Mouse (Mus musculus) hindbrain, embryonic 13.5 days (tissue): Measurements from ENCODE around the gene C1qtnf9. TPM values are rescaled to one million over a fixed set of nuclear protein-coding genes. Genes with fewer than 3 reads are reported as not detected.

Experiments used
- ATAC-seq: fragments of 200-750 bp; cut with Nextera tagmentation; 2 replicates; pipeline ENCODE4 v1.8.0; 2017; ENCODE audit warnings: moderate TSS enrichment; ENCODE audit not compliant: low FRiP score
- H3K27ac ChIP-seq: fragments of 300-500 bp; sonication (generic); 2 replicates; pipeline ENCODE4 v1.5.1; 2015; ENCODE audit warnings: inconsistent platforms, mild to moderate bottlenecking, moderate library complexity
- H3K27me3 ChIP-seq: fragments of 300-500 bp; sonication (generic); 2 replicates; pipeline ENCODE4 v1.6.1; 2015; ENCODE audit warnings: mild to moderate bottlenecking, inconsistent platforms
- H3K36me3 ChIP-seq: fragments of 300-500 bp; sonication (generic); 2 replicates; pipeline ENCODE4 v1.6.1; 2015; ENCODE audit warnings: mild to moderate bottlenecking, inconsistent platforms
- H3K4me1 ChIP-seq: fragments of 300-500 bp; sonication (generic); replicated peaks from 2 replicates; pipeline ENCODE4 v1.6.1; 2015; ENCODE audit warnings: inconsistent platforms
- H3K4me2 ChIP-seq: fragments of 300-500 bp; sonication (generic); 2 replicates; pipeline ENCODE4 v1.6.1; 2015; ENCODE audit warnings: inconsistent platforms, mild to moderate bottlenecking, moderate library complexity
- H3K4me3 ChIP-seq: fragments of 300-500 bp; sonication (generic); 2 replicates; pipeline ENCODE4 v1.5.1; 2015; ENCODE audit warnings: mild to moderate bottlenecking, inconsistent platforms
- H3K9ac ChIP-seq: fragments of 300-500 bp; sonication (generic); 2 replicates; pipeline ENCODE4 v1.6.1; 2015; ENCODE audit warnings: mild to moderate bottlenecking, inconsistent platforms
- H3K9me3 ChIP-seq: fragments of 300-500 bp; sonication (generic); 2 replicates; pipeline ENCODE4 v1.6.1; 2016; ENCODE audit warnings: inconsistent platforms
- WGBS: fragments of 180-500 bp; shearing (Covaris S2); methylation state at CpG from one replicate; pipeline ENCODE4 v1.1.7; 2015; 5-methylcytosine and 5-hydroxymethylcytosine counted together
- polyA plus RNA-seq: library from polyadenylated mRNA; unstranded; fragments of >200 nt; fragmentation: Nextera tagmentation; extraction: Ambion mirVana; gene quantifications from 2 replicates; pipeline ENCODE4 v1.2.1, GENCODE M21; 2015

C1qtnf9 gene
- polyA plus RNA-seq, 1 experiment from 2014 or later: 0.12 TPM

GRCm38 (mm10) chr14:60738434-60738938 is 29.4 kb upstream of the C1qtnf9 start:
- no peak for ATAC-seq
- Histone ChIP-seq H3K9ac (no peak overlapping the region), H3K4me2 (no peak overlapping the region), H3K36me3 (no peaks in the 10 kb centered on the region), H3K4me1 (peaks cover 80% of the 10 kb centered on the region), H3K9me3 (no peaks in the 10 kb centered on the region), H3K4me3 (no peak overlapping the region), H3K27ac (peak overlapping the region; percentile 25; the same call in 1 of the 2 replicates), H3K27me3 (no peaks in the 10 kb centered on the region)
- 66% methylated on average over 10 of the region's 10 CpGs for WGBS

DNA sequence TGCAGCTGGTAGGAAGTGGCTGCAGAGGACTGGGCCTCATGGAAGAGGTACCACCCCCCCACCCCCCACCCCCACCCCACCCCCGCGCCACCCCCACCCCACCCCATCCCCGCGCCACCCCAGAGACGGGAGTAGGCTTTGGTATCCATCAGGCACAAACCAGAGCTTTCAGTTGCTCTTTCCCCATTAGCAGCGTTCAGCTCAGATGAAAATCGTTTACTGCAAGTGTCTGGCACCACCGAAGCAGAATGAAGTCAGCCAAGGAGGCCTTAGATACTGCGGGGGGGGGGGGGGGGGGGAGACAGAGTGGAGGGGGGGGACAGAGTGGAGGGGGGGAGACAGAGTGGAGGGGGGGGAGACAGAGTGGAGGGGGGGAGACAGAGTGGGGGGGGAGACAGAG is 28.8 kb upstream of the C1qtnf9 start:
- 29% methylated on average over 7 of the region's 9 CpGs for WGBS
- H3K9me3 ChIP-seq: no peaks in the 10 kb centered on the region
- H3K27me3 ChIP-seq: no peaks in the 10 kb centered on the region
- H3K4me1 ChIP-seq: peaks cover 77% of the 10 kb centered on the region
- no peak for ATAC-seq
- H3K4me3 ChIP-seq: no peak overlapping the region
- H3K36me3 ChIP-seq: no peaks in the 10 kb centered on the region
- H3K4me2 ChIP-seq: no peak overlapping the region
- no peak overlapping the region for H3K9ac ChIP-seq
- peak overlapping the region; percentile 64; the same call in 1 of the 2 replicates for H3K27ac ChIP-seq

- Histone ChIP-seq H3K4me3 (no peak overlapping the region), H3K27me3 (no peaks in the 10 kb centered on the region), H3K27ac (peak overlapping the region; percentile 64), H3K9me3 (no peaks in the 10 kb centered on the region), H3K4me2 (no peak overlapping the region), H3K36me3 (no peaks in the 10 kb centered on the region), H3K4me1 (peaks cover 76% of the 10 kb centered on the region), H3K9ac (no peak overlapping the region)
- 77% methylated on average over 12 of the region's 12 CpGs for WGBS
- ATAC-seq: no peak
These were observed 28.3 kb upstream of the C1qtnf9 start for GRCm38 (mm10) chr14:60739616-60740015.

DNA sequence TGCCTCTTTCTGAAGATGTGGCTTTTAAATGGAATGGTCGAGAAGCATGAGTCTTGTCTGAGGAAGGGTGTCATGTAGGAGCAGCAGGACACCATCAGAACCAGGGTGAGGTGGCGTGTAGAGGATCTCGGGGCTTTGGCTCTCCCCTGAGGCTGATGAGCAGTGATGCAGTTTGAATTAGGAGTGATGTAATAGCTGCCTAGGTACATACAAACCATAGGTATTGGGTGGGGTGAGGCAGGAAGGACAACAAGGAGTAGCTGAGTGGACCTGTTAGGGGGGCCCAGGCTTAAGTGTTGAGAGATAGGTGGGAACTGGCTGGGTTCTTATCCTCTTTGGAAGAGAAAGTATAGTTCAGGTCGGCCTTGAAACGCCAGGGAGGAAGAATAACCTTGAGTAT is 27.4 kb upstream of the C1qtnf9 start:
- ATAC-seq: no peak
- H3K27ac ChIP-seq: peak overlapping the region; percentile 66; the same call in 1 of the 2 replicates
- peaks cover 67% of the 10 kb centered on the region for H3K4me1 ChIP-seq
- H3K36me3 ChIP-seq: 0 out of 2 replicates have a peak, but pooled peaks cover under 1% of the 10 kb centered on the region
- H3K4me2 ChIP-seq: no peak overlapping the region
- H3K4me3 ChIP-seq: no peak overlapping the region
- H3K9me3 ChIP-seq: no peaks in the 10 kb centered on the region
- 86% methylated on average over 5 of the region's 5 CpGs for WGBS
- no peak overlapping the region for H3K9ac ChIP-seq
- H3K27me3 ChIP-seq: no peaks in the 10 kb centered on the region

- no peak for ATAC-seq
- no peaks in the 10 kb centered on the region for H3K9me3 ChIP-seq
- no peak overlapping the region for H3K9ac ChIP-seq
- no peaks in the 10 kb centered on the region for H3K27me3 ChIP-seq
- H3K4me3 ChIP-seq: no peak overlapping the region
- peaks cover 6% of the 10 kb centered on the region for H3K36me3 ChIP-seq
- H3K4me2 ChIP-seq: no peak overlapping the region
- WGBS: 69% methylated on average over 8 of the region's 8 CpGs
- H3K27ac ChIP-seq: peak overlapping the region; percentile 66
- peaks cover 62% of the 10 kb centered on the region for H3K4me1 ChIP-seq
These were observed 26.9 kb upstream of the C1qtnf9 start for GRCm38 (mm10) chr14:60741033-60741432.

DNA sequence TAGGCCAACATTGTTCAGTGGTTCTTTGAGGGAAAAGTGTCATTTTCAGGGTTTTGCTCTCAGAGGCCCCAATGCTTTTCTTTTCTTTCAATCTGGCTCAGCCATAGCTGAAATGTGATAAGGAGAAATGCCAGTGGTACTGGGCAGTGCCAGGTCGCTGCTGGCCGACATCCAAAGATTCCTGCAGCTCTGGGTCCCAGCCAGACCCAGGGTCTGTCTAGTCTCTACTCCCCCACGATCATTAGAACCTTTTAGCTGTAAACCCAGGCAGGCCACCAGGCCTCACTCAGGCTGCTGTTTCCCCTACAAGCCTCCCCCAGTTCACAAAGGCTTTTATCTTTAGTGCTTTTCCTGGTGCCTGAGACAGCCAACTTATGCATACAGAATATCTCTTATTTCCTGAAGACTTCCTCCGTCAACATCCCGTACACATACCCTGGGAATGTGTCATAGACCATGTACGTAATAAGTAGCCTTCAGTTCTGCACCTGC is 26.4 kb upstream of the C1qtnf9 start:
- H3K9ac ChIP-seq: no peak overlapping the region
- H3K27ac ChIP-seq: peak overlapping the region; percentile 66
- peaks cover 57% of the 10 kb centered on the region for H3K4me1 ChIP-seq
- no peak overlapping the region for H3K4me3 ChIP-seq
- peaks cover 10% of the 10 kb centered on the region for H3K36me3 ChIP-seq
- no peaks in the 10 kb centered on the region for H3K27me3 ChIP-seq
- H3K4me2 ChIP-seq: no peak overlapping the region
- WGBS: 78% methylated on average over 6 of the region's 6 CpGs
- ATAC-seq: no peak
- no peaks in the 10 kb centered on the region for H3K9me3 ChIP-seq

- ATAC-seq: no peak
- H3K36me3 ChIP-seq: peaks cover 25% of the 10 kb centered on the region
- H3K4me3 ChIP-seq: no peak overlapping the region
- H3K4me1 ChIP-seq: peaks cover 41% of the 10 kb centered on the region
- H3K4me2 ChIP-seq: no peak overlapping the region
- no peaks in the 10 kb centered on the region for H3K9me3 ChIP-seq
- H3K27ac ChIP-seq: no peak overlapping the region
- H3K27me3 ChIP-seq: no peaks in the 10 kb centered on the region
- no peak overlapping the region for H3K9ac ChIP-seq
- WGBS: 77% methylated on average over 9 of the region's 9 CpGs
These were observed 24.3 kb upstream of the C1qtnf9 start for GRCm38 (mm10) chr14:60743681-60744080.

DNA sequence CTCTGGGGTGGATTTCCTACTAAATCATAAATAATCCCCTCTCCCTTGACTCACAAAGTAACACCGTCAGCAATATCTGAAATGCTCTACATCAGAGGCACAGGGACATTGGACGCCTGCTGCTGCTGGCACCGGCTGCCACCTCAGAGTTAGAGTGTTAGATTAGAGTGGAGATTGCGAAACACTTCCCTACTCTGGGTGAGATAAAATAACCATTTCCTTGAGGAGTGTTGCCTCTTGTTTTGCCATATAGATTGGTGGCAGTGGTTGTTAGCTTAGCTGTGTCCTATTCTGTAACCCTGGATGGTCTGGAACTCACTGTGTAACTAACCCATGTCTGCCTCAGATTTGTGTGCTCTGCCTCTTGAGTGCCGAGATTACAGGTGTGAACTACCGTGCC is 22.7 kb upstream of the C1qtnf9 start:
- no peak for ATAC-seq
- H3K9ac ChIP-seq: no peak overlapping the region
- H3K4me1 ChIP-seq: peaks cover 33% of the 10 kb centered on the region
- H3K27ac ChIP-seq: no peak overlapping the region
- no peaks in the 10 kb centered on the region for H3K9me3 ChIP-seq
- 88% methylated on average over 6 of the region's 6 CpGs for WGBS
- H3K4me3 ChIP-seq: no peak overlapping the region
- H3K36me3 ChIP-seq: peaks cover 33% of the 10 kb centered on the region
- H3K4me2 ChIP-seq: no peak overlapping the region
- H3K27me3 ChIP-seq: no peaks in the 10 kb centered on the region

DNA sequence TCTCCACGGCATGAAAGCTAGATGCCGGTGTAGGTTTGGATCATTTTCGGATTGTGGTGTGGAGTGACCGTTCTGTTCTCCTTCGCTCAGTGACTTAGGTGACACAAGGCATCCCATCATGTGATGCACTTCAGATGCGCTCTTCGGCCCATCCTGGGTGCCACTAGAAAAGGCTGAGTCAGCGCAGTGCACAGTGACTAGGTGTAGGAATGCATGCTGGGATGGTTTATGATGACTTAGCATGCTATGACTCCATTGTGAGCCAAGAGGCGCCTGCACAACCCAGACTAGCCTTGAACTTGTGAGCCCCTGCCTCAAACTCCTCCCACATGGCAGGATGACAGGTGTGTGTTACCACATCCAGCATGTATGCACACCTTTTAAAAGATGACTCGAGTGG is 21.8 kb upstream of the C1qtnf9 start:
- Histone ChIP-seq H3K4me3 (no peak overlapping the region), H3K4me1 (peaks cover 24% of the 10 kb centered on the region), H3K4me2 (no peak overlapping the region), H3K27ac (no peak overlapping the region), H3K9me3 (no peaks in the 10 kb centered on the region), H3K9ac (no peak overlapping the region), H3K27me3 (no peaks in the 10 kb centered on the region), H3K36me3 (peaks cover 41% of the 10 kb centered on the region)
- WGBS: 97% methylated on average over 10 of the region's 10 CpGs
- no peak for ATAC-seq

- WGBS: 92% methylated on average over 21 of the region's 21 CpGs
- no peak overlapping the region for H3K4me3 ChIP-seq
- H3K27ac ChIP-seq: no peak overlapping the region
- H3K9ac ChIP-seq: no peak overlapping the region
- H3K36me3 ChIP-seq: peaks cover 48% of the 10 kb centered on the region
- no peaks in the 10 kb centered on the region for H3K27me3 ChIP-seq
- H3K9me3 ChIP-seq: no peaks in the 10 kb centered on the region
- H3K4me1 ChIP-seq: peaks cover 12% of the 10 kb centered on the region; the same call in 1 of the 2 replicates
- no peak overlapping the region for H3K4me2 ChIP-seq
- ATAC-seq: no peak
These were observed 20.6 kb upstream of the C1qtnf9 start for GRCm38 (mm10) chr14:60747154-60747870.

DNA sequence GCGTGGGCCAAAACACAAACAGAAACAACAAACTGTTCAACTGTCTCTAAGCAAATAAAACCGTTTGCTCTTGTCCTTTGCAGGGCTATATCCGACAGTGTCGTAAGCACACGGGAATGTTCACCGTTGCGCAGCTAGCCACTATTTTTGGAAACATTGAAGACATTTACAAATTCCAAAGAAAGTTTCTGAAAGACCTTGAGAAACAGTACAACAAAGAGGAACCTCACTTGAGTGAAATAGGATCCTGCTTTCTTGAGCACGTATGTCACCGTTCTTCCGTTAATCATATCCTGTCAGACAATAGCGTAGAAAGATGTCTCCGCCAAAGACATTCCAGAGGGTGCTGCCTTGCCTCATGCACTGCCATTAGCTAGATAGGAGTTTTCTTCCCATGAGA is 18.1 kb upstream of the C1qtnf9 start:
- no peaks in the 10 kb centered on the region for H3K9me3 ChIP-seq
- peaks cover 52% of the 10 kb centered on the region for H3K36me3 ChIP-seq
- no peak overlapping the region for H3K9ac ChIP-seq
- H3K4me1 ChIP-seq: 0 out of 2 replicates have a peak, but pooled peaks cover 6% of the 10 kb centered on the region
- H3K4me2 ChIP-seq: no peak overlapping the region
- ATAC-seq: no peak
- no peak overlapping the region for H3K4me3 ChIP-seq
- H3K27ac ChIP-seq: no peak overlapping the region
- WGBS: 87% methylated on average over 12 of the region's 12 CpGs
- H3K27me3 ChIP-seq: no peaks in the 10 kb centered on the region

- Histone ChIP-seq H3K36me3 (peaks cover 52% of the 10 kb centered on the region), H3K9ac (no peak overlapping the region), H3K4me1 (0 out of 2 replicates have a peak, but pooled peaks cover 6% of the 10 kb centered on the region), H3K9me3 (no peaks in the 10 kb centered on the region), H3K27me3 (no peaks in the 10 kb centered on the region), H3K27ac (no peak overlapping the region), H3K4me3 (no peak overlapping the region), H3K4me2 (no peak overlapping the region)
- ATAC-seq: no peak
- WGBS: 95% methylated on average over 16 of the region's 16 CpGs
These were observed 16.4 kb upstream of the C1qtnf9 start for GRCm38 (mm10) chr14:60751581-60751980.
